Mouse (Mus musculus) brain, embryonic 14.5 days (tissue): ENCODE data around the gene Wwox. TPM values are rescaled to one million over a fixed set of nuclear protein-coding genes. Genes with fewer than 3 reads are reported as not detected.
A peak's percentile ranks its signal among the peaks of the same experiment; 100 is the strongest.

ENCODE experiments used
- DNase-seq: peaks from one replicate; pipeline ENCODE4 v3.0.0-alpha.2; 2011; ENCODE audit warnings: low read depth
- CTCF ChIP-seq: fragments of 200-500 bp; IDR thresholded peaks from 2 replicates; pipeline ENCODE4 v1.5.1; 2012; ENCODE audit warnings: inconsistent platforms, mild to moderate bottlenecking, moderate library complexity, borderline replicate concordance; ENCODE audit not compliant: insufficient read depth, insufficient read length; ENCODE audit errors: extremely low read depth
- POLR2A ChIP-seq: fragments of 200-500 bp; IDR thresholded peaks from 2 replicates; pipeline ENCODE4 v1.6.1; 2012; ENCODE audit warnings: mild to moderate bottlenecking, inconsistent platforms, borderline replicate concordance; ENCODE audit not compliant: poor library complexity, insufficient read depth, insufficient read length, severe bottlenecking; ENCODE audit errors: extremely low read depth
- polyA plus RNA-seq: library from polyadenylated mRNA; depleted of rRNA; stranded (reverse); fragments of >200 nt; gene quantifications from 2 replicates; pipeline ENCODE4 v1.2.3, GENCODE M21; 2012

The Wwox gene
- polyA plus RNA-seq, 1 experiment: 11.0 TPM

DNA sequence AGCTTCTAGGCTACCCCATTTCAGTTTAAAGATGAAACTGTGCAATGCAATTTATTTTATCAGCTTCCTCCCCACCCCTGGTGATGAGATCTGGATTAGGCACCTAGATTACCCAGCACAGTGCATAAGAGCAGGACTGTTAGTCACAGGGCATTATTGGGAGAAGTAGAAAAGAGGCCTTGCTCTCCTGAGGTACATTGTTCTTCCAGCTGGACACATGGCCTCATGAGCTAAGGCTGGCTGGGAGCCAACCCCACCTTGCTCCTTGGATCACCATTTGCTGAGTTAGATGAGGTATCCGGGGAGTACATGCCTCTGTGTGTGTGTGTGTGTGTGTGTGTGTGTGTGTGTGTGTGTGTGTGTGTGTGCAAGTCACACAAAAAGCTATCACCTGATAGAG is 70.8 kb downstream of the Wwox start:
- DNase-seq: no peak
- TF ChIP-seq CTCF (no peak), POLR2A (no peak)

DNA sequence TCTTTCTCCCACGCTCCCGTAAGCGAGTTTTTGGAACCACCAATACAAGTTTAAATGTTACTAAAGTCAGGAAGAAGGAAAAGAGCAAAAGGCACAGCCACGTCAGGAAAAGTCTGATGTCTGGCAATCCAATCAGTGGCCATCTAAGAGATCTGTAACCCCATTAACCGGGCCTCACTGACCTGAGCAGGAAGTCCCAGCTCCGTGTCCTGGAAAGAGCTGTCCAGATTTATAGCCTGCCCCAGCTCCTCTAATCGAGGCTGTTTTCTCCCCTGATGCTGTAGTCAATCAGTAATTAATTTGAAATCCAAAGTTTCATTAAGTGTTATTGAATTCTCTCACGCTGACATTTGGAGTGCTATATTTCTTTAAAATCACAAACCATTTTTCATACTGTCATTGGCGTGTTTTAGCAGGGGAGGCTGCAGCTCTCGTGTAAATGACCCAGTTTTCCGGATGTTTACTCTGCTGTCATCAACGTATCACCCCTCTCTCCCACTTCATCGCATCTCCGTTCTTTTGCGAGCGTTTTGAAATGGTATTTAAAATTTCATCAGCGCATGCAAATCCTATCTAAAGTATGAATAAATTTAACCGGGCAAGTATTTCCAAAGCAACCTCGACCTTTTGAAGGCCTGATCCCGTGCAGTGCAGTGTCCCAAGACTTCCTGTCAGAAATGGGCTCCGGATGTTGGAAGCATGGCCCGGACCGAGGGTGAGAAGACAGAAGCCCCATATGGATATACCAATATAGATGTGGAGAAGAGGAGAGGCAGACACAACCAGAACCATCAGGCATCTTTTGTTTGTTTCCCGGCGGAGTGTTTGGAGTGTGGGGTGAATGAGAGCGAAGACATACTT is 72.8 kb downstream of the Wwox start:
- DNase-seq: no peak
- no peak for TF ChIP-seq CTCF
- no peak for TF ChIP-seq POLR2A

DNA sequence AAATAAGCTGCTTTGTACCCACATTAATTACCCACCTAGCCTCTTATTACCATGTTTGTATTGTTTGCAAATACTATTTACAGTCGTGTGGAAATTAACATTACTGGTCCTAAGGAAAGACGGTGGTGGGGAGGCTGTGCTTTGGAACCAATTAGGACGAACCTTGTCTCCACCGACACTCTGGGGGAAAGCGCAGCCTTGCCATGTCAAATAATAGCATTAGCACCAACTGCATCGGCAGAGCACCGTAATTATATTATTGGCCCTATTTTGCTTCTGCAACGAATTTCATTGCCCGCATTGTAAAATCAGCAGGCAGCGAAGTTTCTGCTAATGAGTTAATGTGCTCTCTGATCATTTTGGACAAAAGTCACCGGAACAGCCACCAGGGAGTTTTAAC is 75.2 kb downstream of the Wwox start:
- peak; percentile 86 for DNase-seq
- TF ChIP-seq POLR2A (no peak), CTCF (no peak)

DNA sequence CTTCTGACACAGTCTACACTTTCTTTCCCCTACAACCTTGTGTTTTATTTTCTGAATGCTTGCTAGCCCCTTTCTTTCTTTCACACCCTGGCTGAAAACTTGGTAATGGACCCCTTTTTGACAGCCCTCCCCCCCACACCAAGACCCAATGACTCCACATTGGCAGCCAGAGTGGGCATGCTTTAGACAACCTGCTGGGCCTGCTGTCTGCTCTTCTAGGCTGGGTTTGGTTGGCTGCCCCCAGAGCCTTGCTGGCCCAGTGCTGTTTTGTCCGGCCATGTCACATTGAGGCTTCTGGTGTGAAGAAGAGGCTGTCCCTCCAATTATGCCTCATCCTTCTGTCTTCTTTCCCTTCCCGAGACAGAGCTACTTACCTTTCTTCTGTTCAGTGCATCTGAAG is 83.6 kb downstream of the Wwox start:
- TF ChIP-seq POLR2A: no peak
- TF ChIP-seq CTCF: no peak
- no peak for DNase-seq

DNA sequence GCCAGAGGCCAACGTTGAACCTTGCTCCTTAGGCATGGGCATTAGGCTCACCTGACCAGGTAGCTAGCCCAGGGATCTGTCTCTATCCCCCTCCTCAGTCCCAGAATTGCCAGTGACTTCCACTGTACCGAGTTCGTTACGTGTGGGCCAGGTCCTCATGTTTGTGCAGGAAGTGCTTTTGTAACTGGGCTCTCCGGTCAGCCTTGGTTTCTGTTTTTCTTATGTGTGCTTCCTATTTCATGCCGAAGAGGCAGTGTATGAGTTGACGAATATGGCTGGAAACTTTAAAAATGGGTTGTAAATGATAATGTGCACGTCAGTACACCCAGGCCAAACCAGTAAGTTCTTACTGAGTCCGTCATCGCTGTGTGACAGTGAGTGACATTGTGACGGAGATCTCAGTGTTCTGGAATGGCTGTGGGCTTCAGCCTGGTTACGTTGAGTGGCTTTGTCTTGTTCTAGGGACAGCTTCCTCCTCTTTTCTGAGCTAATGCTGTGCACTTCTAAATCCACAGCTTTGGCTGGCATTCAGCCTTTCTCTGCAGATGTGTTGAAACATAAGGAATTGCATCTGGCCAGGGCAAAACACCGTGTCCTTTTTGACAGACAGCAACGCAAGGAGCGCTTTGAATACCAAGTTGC is 87.3 kb downstream of the Wwox start:
- DNase-seq: no peak
- no peak for TF ChIP-seq POLR2A
- no peak for TF ChIP-seq CTCF

DNA sequence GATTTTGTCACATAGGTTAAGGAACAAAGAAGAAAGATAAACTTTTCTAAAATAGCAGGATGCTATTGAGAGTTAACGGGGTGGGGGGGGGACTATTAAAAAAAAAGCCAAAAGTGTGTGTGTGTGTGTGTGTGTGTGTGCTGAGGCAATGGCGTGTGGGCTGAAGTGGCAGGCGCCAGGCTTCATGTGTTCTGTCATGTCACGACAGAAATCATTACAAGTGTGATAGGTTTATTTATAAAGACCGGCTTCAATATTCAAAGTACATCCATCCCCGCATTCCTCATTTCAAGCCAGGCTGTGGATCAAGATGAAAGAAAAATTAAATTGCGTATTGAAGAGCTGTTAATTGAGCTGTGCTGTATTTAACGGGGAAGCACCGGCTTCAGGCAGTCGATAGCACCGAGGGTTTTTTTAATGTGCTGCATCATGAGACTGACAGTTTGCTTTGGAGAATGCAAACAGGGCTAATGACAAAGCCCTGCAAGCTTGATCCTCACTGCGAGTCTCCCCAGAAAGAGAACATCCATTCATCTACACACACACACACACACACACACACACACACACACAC is 88.3 kb downstream of the Wwox start:
- peak; percentile 81 for DNase-seq
- no peak for TF ChIP-seq CTCF
- no peak for TF ChIP-seq POLR2A

DNA sequence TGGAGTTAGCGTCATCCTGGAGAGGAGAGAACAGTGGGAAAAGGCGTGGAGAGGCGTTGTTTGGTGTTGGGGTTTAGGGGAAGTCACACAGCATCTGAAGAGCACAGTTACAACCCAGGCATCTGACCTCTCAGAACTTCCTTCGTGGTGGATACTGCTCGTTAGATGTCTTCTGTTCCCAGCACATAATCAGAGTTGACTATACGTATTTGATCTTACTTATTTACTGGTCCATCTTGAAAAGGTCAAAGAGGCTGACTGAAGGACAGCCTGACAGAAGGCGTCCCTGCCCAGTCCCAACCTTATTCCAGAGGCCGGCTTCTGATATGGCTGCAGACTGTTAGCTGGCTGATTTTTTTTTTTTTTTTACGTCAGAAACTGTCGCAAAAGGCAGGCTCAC is 90.1 kb downstream of the Wwox start:
- no peak for TF ChIP-seq POLR2A
- no peak for TF ChIP-seq CTCF
- DNase-seq: no peak

DNA sequence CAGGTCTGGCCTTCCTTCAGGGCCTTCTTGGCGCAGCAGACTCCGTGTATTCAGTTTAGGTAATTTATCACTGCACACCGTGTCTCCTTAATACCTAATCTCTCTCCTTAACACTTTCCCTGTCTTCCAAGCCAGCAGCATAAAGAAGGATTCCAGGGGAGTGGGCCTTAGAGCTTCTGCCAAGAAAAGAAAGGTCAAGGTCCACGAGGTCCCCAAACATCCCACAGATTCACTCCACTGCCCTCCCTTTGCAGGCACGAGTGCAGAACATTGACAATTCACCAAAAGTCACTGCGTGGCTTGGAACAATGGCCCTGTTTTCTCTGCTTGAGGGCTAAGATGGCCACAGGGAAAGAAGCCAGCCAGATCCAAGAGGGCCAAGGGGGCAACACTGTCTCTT is 96.7 kb downstream of the Wwox start:
- TF ChIP-seq CTCF (no peak), POLR2A (no peak)
- DNase-seq: no peak

DNA sequence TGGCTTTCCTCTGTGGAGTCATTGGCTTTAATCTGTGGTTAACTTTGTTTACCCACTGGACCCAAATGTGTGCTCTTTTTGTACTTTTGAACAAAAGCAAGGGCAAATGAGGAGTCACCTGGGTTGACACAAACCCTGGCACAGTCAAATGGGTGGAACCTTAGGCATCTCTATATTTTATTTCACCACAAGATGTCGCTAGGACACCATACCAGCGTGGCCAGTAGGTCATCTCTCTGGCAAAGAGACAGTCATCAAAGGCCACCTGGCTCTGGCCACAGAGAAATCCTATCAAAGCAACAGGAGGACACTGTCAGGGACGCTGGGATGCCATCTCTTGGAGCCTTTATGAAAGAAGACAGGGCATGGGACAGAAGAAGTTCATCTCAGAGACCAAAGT is 101.7 kb downstream of the Wwox start:
- TF ChIP-seq CTCF: peak; percentile 74
- TF ChIP-seq POLR2A: no peak
- peak; percentile 51 for DNase-seq

DNA sequence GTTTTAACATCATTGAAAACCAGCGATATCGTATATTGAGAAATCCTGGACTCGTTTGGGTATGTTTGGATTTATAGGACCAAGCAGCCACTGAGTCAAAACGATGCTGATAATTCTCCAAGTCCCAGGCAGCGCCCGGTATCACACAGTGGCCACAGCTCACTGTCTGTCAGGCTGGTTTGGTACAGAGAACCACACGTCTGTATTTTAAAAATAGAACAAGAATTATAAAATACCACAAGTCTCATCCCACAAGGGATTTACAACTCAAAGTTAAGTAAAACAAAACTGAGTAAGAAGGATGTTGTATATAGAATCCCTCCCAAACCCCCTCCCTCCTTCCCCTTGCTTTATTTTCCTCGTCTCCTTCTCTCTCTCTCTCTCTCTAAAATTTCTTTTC is 108.9 kb downstream of the Wwox start:
- no peak for TF ChIP-seq CTCF
- TF ChIP-seq POLR2A: no peak
- no peak for DNase-seq

DNA sequence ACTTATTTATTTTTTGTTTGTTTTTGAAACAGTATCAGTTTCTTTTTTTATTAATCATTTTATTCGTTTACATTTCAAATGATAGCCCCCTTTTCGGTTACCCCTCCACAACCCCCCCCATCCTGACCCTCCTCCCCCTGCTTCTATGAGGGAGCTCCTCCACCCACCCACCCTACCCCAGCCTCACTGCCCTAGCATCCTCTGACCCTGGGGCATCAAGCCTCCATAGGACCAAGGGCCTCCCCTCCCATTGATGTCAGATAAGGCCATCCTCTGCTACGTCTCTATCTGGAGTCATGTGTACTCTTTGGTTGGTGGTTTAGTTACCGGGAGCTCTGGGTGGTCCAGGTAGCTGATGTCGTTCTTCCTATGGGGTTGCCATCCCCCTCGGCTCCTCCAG is 109.4 kb downstream of the Wwox start:
- no peak for DNase-seq

More for the DNA sequence above, 109.4 kb downstream of the Wwox start:
- TF ChIP-seq CTCF (no peak), POLR2A (no peak)
